In the genomic region with DNA sequence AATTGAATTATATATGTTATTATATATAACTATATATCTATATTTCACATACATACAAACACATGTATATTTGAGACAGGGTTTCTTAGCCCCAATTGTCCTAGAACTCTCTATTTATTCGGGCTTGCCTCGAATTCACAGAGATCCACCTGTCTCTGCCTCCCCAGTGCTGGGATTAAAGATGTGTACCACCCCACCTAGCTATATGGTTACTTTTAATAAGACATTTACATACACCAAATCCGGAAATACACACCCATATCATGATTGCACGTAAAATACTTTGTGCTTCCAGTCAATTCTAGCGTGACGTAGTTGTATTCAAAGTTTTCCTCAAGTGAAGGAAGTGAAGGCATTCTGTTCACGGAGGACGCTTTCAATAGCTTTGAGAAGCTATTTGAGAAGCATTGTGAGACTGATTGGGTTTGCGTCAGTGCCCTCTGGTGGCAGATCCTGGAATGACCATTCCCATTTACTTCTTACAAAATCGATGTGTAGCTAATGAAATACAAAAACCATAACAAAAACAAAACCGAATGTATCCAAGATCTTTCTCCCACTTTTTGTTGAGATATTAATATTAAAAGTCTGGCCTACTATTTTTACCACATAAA, we compare ENCODE assay signal across 8 mouse cellular contexts.
DNase-seq lines count a peak whose midpoint lies in the region; ATAC-seq lines count a peak whose summit lies in the region.

No protein-coding gene starts in this region.

- WGBS in liver, embryonic 13.5 days (ENCODE audit: insufficient replicate concordance): 10% methylated on average over 11 of the region's 11 CpGs
- 27% methylated on average over 11 of the region's 11 CpGs for WGBS in neural tube, embryonic 11.5 days

- no peaks in the 10 kb centered on the region for H3K36me3 ChIP-seq in liver, embryonic 13.5 days
- H3K36me3 ChIP-seq in neural tube, embryonic 11.5 days (ENCODE audit: control insufficient read depth, insufficient read depth, low read length): no peaks in the 10 kb centered on the region

- no peak overlapping the region for H3K9ac ChIP-seq in liver, embryonic 13.5 days
- no peak overlapping the region for H3K9ac ChIP-seq in neural tube, embryonic 11.5 days (ENCODE audit: low read length)

- DNase-seq in adrenal gland, adult 2 months: peak; percentile 51
- peak; percentile 82 for DNase-seq in embryo, embryonic 11 days
- peak; percentile 68 for DNase-seq in heart, adult 8-10 months (ENCODE audit: low spot score)
- peak; percentile 76 for DNase-seq in kidney, postnatal 14 days
- DNase-seq in liver, embryonic 13.5 days: peak; percentile 32
- peak; percentile 83 for DNase-seq in neural tube, embryonic 11.5 days (ENCODE audit: low spot score)
- peak; percentile 80 for DNase-seq in testis, postnatal 10 days (ENCODE audit: low spot score)

- peak overlapping the region; percentile 37 for H3K4me2 ChIP-seq in liver, embryonic 13.5 days
- no peak overlapping the region for H3K4me2 ChIP-seq in neural tube, embryonic 11.5 days (ENCODE audit: low read depth)

- H3K4me1 ChIP-seq in liver, embryonic 13.5 days (replicated peaks): no peaks in the 10 kb centered on the region
- no peaks in the 10 kb centered on the region for H3K4me1 ChIP-seq in neural tube, embryonic 11.5 days (ENCODE audit: control insufficient read depth, insufficient read depth, low read length)

- no peak overlapping the region for H3K27ac ChIP-seq in liver, embryonic 13.5 days
- H3K27ac ChIP-seq in neural tube, embryonic 11.5 days (ENCODE audit: low read depth, low read length): no peak overlapping the region

- no peaks in the 10 kb centered on the region for H3K27me3 ChIP-seq in liver, embryonic 13.5 days
- no peaks in the 10 kb centered on the region for H3K27me3 ChIP-seq in neural tube, embryonic 11.5 days (ENCODE audit: control insufficient read depth, insufficient read depth, low read length)

- peak; percentile 93 for ATAC-seq in CD4-positive, CD25-positive, alpha-beta regulatory T cell, adult 4 months
- ATAC-seq in liver, embryonic 13.5 days (ENCODE audit: low read depth): no peak
- ATAC-seq in neural tube, embryonic 11.5 days (ENCODE audit: insufficient read depth, low FRiP score, low TSS enrichment): no peak

- H3K9me3 ChIP-seq in liver, embryonic 13.5 days (replicated peaks): no peaks in the 10 kb centered on the region
- H3K9me3 ChIP-seq in neural tube, embryonic 11.5 days (ENCODE audit: control insufficient read depth, low read length): no peaks in the 10 kb centered on the region

- no peak overlapping the region for H3K4me3 ChIP-seq in liver, embryonic 13.5 days (replicated peaks)
- H3K4me3 ChIP-seq in neural tube, embryonic 11.5 days (ENCODE audit: low read depth, low read length): no peak overlapping the region

Comparison
In these comparisons a context has a peak if more than half of its experiments do, and no peak if none do; other contexts are left out.
1. DNase-seq: peak in every context shown above with its lines; median percentile 83 in neural tube, embryonic 11.5 days; 82 in embryo, embryonic 11 days; 80 in testis, postnatal 10 days; 76 in kidney, postnatal 14 days; 68 in heart, adult 8-10 months; 51 in adrenal gland, adult 2 months; 32 in liver, embryonic 13.5 days.